ENCODE assay signal across 34 mouse cellular contexts in genomic region chr3:146469226-146469625, GRCm38 (mm10).
"Had no signal": no experiment of that assay in that cellular context is flagged by ENCODE, and none has a peak within 500 bp of the region (broad histone marks: within the 10 kb centered on the region; RNA-seq: fewer than 3 reads in every experiment).

No protein-coding gene starts in this region.

- ATAC-seq: hindbrain, embryonic 16.5 days; hindbrain, postnatal 0 days; inflammation-experienced regulatory T-cells, adult 6 months; intestine, embryonic 15.5 days; intestine, embryonic 16.5 days; intestine, postnatal 0 days had no signal

- H3K9me3 ChIP-seq: heart, embryonic 12.5 days; heart, embryonic 13.5 days; heart, embryonic 15.5 days; hindbrain, embryonic 10.5 days; hindbrain, embryonic 12.5 days; hindbrain, embryonic 13.5 days; hindbrain, embryonic 15.5 days; intestine, embryonic 15.5 days; kidney, embryonic 15.5 days had no signal

- H3K27me3 ChIP-seq: heart, embryonic 12.5 days; heart, embryonic 13.5 days; heart, embryonic 15.5 days; hindbrain, embryonic 12.5 days; hindbrain, embryonic 13.5 days; hindbrain, embryonic 15.5 days; intestine, embryonic 15.5 days; kidney, embryonic 15.5 days had no signal

- H3K4me1 ChIP-seq: heart, embryonic 12.5 days; heart, embryonic 15.5 days; hindbrain, embryonic 10.5 days; hindbrain, embryonic 12.5 days; hindbrain, embryonic 13.5 days; hindbrain, embryonic 15.5 days; intestine, embryonic 15.5 days; kidney, embryonic 15.5 days had no signal

- H3K36me3 ChIP-seq: heart, embryonic 12.5 days; heart, embryonic 15.5 days; hindbrain, embryonic 10.5 days; hindbrain, embryonic 12.5 days; hindbrain, embryonic 13.5 days; hindbrain, embryonic 15.5 days; intestine, embryonic 15.5 days; kidney, embryonic 15.5 days had no signal

- H3K27ac ChIP-seq: heart, embryonic 13.5 days; heart, embryonic 15.5 days; hindbrain, embryonic 10.5 days; hindbrain, embryonic 12.5 days; hindbrain, embryonic 13.5 days; hindbrain, embryonic 14.5 days; hindbrain, embryonic 15.5 days; hindbrain, postnatal 0 days; intestine, embryonic 15.5 days; kidney, embryonic 15.5 days; kidney, postnatal 0 days; layer of hippocampus, adult 2 months; left cerebral cortex, adult 2 months had no signal

- H3K4me2 ChIP-seq: heart, embryonic 11.5 days; heart, embryonic 12.5 days; heart, embryonic 13.5 days; heart, embryonic 15.5 days; hindbrain, embryonic 12.5 days; hindbrain, embryonic 13.5 days; hindbrain, embryonic 14.5 days; hindbrain, embryonic 15.5 days; intestine, embryonic 15.5 days; kidney, embryonic 15.5 days had no signal

- H3K4me3 ChIP-seq: heart, embryonic 12.5 days; heart, embryonic 13.5 days; heart, embryonic 15.5 days; hindbrain, embryonic 10.5 days; hindbrain, embryonic 12.5 days; hindbrain, embryonic 13.5 days; hindbrain, embryonic 15.5 days; intestine, embryonic 15.5 days; kidney, embryonic 15.5 days; layer of hippocampus, adult 2 months; left cerebral cortex, adult 2 months had no signal

- H3K9ac ChIP-seq: heart, embryonic 12.5 days; heart, embryonic 13.5 days; heart, embryonic 15.5 days; hindbrain, embryonic 12.5 days; hindbrain, embryonic 13.5 days; hindbrain, embryonic 14.5 days; hindbrain, embryonic 15.5 days; intestine, embryonic 15.5 days; kidney, embryonic 15.5 days had no signal

- DNase-seq: heart, postnatal 10 days; heart, postnatal 14 days; heart, postnatal 36 days; heart, postnatal 4 days; kidney, adult 11 months; kidney, adult 18-20 months; kidney, adult 2 months; kidney, adult 8-10 months; kidney, adult 9 months; kidney, postnatal 10 days; kidney, postnatal 14 days; kidney, postnatal 25 days; kidney, postnatal 36 days; kidney, postnatal 4 days; layer of hippocampus, postnatal 36 days had no signal
